In genomic region chr1:106748555-106749315, GRCm38 (mm10) we compare ENCODE assay signal across 26 mouse cellular contexts.
"Had no signal": no experiment of that assay in that cellular context is flagged by ENCODE, and none has a peak within 500 bp of the region (broad histone marks: within the 10 kb centered on the region; RNA-seq: fewer than 3 reads in every experiment).

No protein-coding gene starts in this region.

- ATAC-seq: hindbrain, embryonic 16.5 days; inflammation-experienced regulatory T-cells, adult 6 months; intestine, embryonic 15.5 days; intestine, postnatal 0 days had no signal

- H3K9me3 ChIP-seq: heart, embryonic 10.5 days; heart, embryonic 12.5 days; hindbrain, embryonic 10.5 days; hindbrain, embryonic 12.5 days; intestine, embryonic 15.5 days; limb, embryonic 10.5 days; limb, embryonic 12.5 days had no signal

- H3K9ac ChIP-seq: heart, embryonic 12.5 days; hindbrain, embryonic 12.5 days; hindbrain, embryonic 14.5 days; intestine, embryonic 15.5 days; limb, embryonic 12.5 days; liver, embryonic 14.5 days had no signal

- H3K27me3 ChIP-seq: heart, embryonic 12.5 days; hindbrain, embryonic 12.5 days; intestine, embryonic 15.5 days; limb, embryonic 12.5 days had no signal

- H3K4me1 ChIP-seq: heart, embryonic 10.5 days; heart, embryonic 12.5 days; hindbrain, embryonic 10.5 days; hindbrain, embryonic 12.5 days; intestine, embryonic 15.5 days; limb, embryonic 12.5 days had no signal

- H3K4me2 ChIP-seq: heart, embryonic 12.5 days; hindbrain, embryonic 12.5 days; hindbrain, embryonic 14.5 days; intestine, embryonic 15.5 days; limb, embryonic 12.5 days; liver, embryonic 11.5 days had no signal

- DNase-seq: gastrocnemius, postnatal 14 days; gastrocnemius, postnatal 36 days; heart, adult 2 months; heart, postnatal 10 days; heart, postnatal 4 days; kidney, adult 18-20 months; kidney, adult 8-10 months; kidney, postnatal 10 days; kidney, postnatal 25 days; kidney, postnatal 4 days; liver had no signal

- H3K4me3 ChIP-seq: heart, adult 2 months; heart, embryonic 10.5 days; heart, embryonic 12.5 days; hindbrain, embryonic 10.5 days; hindbrain, embryonic 12.5 days; intestine, embryonic 15.5 days; layer of hippocampus, adult 2 months; left cerebral cortex, adult 2 months; limb, embryonic 10.5 days; limb, embryonic 12.5 days had no signal

- H3K27ac ChIP-seq: heart, adult 2 months; heart, embryonic 10.5 days; hindbrain, embryonic 10.5 days; hindbrain, embryonic 12.5 days; hindbrain, embryonic 14.5 days; intestine, embryonic 15.5 days; layer of hippocampus, adult 2 months; left cerebral cortex, adult 2 months; limb, embryonic 10.5 days; limb, embryonic 12.5 days; liver, embryonic 14.5 days had no signal
